Mouse (Mus musculus): ENCODE measurements around the gene Pelp1.

DNA sequence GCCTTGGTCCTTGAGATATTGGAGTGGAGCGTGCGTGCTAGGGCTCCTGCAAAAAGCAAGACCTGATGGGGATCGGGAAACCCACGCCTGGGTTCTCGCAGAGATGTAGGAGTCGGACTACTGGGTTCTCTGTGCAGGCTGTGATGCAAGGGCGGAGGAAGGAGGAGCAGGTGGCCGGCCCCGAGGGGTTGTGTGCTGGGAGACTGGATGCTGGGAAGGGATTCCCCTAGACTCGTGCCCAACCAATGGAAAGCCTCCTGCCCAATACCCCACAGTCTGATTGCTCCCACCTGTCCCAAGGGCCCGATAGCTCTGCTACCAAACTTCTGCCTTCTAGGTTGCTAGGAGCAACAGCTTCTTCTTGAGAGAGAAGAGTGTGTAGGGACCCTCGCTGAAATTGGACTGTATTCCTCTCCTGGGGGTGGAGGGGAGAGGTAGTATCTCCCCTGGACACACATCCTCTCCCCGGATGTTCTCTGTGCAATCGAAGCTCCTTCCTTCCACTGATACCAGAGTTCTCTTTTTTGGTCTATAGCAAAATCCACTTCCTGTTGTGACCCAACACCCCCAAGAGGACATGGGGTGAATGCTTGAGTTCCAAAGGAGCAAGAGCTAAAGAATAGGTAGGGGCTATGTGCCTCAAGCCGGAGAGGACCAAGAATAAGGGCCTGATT lies 23.2 kb upstream of the Pelp1 start:
- TF ChIP-seq GATA1 (IDR thresholded peaks at IDR 0.05; ENCODE audit: borderline replicate concordance, low read length) (peak; percentile 57; the same call in 1 of the 3 replicates), FLI1 (IDR thresholded peaks at IDR 0.05; ENCODE audit: low read length) (no peak)
